In genomic region chr1:179151275-179151674, GRCm38 (mm10) we compare ENCODE assay signal across 19 mouse cellular contexts.
A peak's percentile ranks its signal among the peaks of the same experiment; 100 is the strongest.
DNase-seq lines count a peak whose midpoint lies in the region; ATAC-seq and TF ChIP-seq lines count a peak whose summit lies in the region.
"Had no signal": no experiment of that assay in that cellular context is flagged by ENCODE, and none has a peak within 500 bp of the region (broad histone marks: within the 10 kb centered on the region; RNA-seq: fewer than 3 reads in every experiment).

No protein-coding gene starts in this region.

- H3K27ac ChIP-seq in forebrain, postnatal 0 days (ENCODE audit: low read depth, low read length): no peak overlapping the region
- no peak overlapping the region for H3K27ac ChIP-seq in forebrain, embryonic 15.5 days (replicated peaks)
- no peak overlapping the region for H3K27ac ChIP-seq in kidney, postnatal 0 days
- no peak overlapping the region for H3K27ac ChIP-seq in kidney, embryonic 16.5 days (ENCODE audit: low read length)
- H3K27ac ChIP-seq in midbrain, postnatal 0 days (ENCODE audit: low read depth, low read length): no peak overlapping the region
- H3K27ac ChIP-seq in midbrain, embryonic 13.5 days: no peak overlapping the region
- H3K27ac ChIP-seq: gastrocnemius, adult 2 months; heart, embryonic 13.5 days; hindbrain, embryonic 13.5 days had no signal

- no peak for ATAC-seq in forebrain, postnatal 0 days
- no peak for ATAC-seq in forebrain, embryonic 15.5 days (replicated peaks)
- no peak for ATAC-seq in kidney, postnatal 0 days (replicated peaks; ENCODE audit: low FRiP score, low read depth)
- no peak for ATAC-seq in kidney, embryonic 16.5 days (ENCODE audit: low FRiP score, low TSS enrichment)
- ATAC-seq in midbrain, postnatal 0 days (ENCODE audit: low FRiP score): no peak
- no peak for ATAC-seq in midbrain, embryonic 13.5 days
- ATAC-seq: activated CD4-positive, CD25-positive, alpha-beta regulatory T cell, adult 4 months; forebrain, embryonic 16.5 days had no signal

- peak; percentile 42 for TF ChIP-seq CTCF in forebrain, postnatal 0 days (IDR thresholded peaks at IDR 0.05; ENCODE audit: low read depth)
- TF ChIP-seq CTCF in kidney, postnatal 0 days (IDR thresholded peaks at IDR 0.05; ENCODE audit: low read depth): no peak
- TF ChIP-seq CTCF in midbrain, postnatal 0 days (IDR thresholded peaks at IDR 0.05): peak; percentile 48

- no peaks in the 10 kb centered on the region for H3K36me3 ChIP-seq in forebrain, postnatal 0 days (ENCODE audit: insufficient read depth)
- no peaks in the 10 kb centered on the region for H3K36me3 ChIP-seq in forebrain, embryonic 15.5 days
- H3K36me3 ChIP-seq in kidney, postnatal 0 days (ENCODE audit: insufficient read depth, low read length): no peaks in the 10 kb centered on the region
- H3K36me3 ChIP-seq in kidney, embryonic 16.5 days (ENCODE audit: insufficient read depth, low read length): no peaks in the 10 kb centered on the region
- H3K36me3 ChIP-seq in midbrain, postnatal 0 days (ENCODE audit: insufficient read depth, low read length): no peaks in the 10 kb centered on the region
- no peaks in the 10 kb centered on the region for H3K36me3 ChIP-seq in midbrain, embryonic 13.5 days
- H3K36me3 ChIP-seq: heart, embryonic 13.5 days; hindbrain, embryonic 13.5 days had no signal

- no peak for DNase-seq in forebrain, postnatal 0 days
- peak; percentile 18 for DNase-seq in kidney, postnatal 0 days (ENCODE audit: low spot score)
- DNase-seq in midbrain, postnatal 0 days (ENCODE audit: low spot score): peak; percentile 37
- no peak for DNase-seq in cerebellum, postnatal 10 days
- DNase-seq: adrenal gland, postnatal 14 days; cerebellum, adult 11-12 months; cerebellum, adult 9-10 months; cerebellum, postnatal 36 days; gastrocnemius, adult 2 months; gastrocnemius, postnatal 25 days; heart, adult 11 months; heart, postnatal 36 days had no signal

- H3K4me2 ChIP-seq in forebrain, postnatal 0 days (ENCODE audit: low read depth): no peak overlapping the region
- no peak overlapping the region for H3K4me2 ChIP-seq in forebrain, embryonic 15.5 days (replicated peaks)
- no peak overlapping the region for H3K4me2 ChIP-seq in kidney, postnatal 0 days (ENCODE audit: low read length)
- H3K4me2 ChIP-seq in kidney, embryonic 16.5 days (replicated peaks; ENCODE audit: low read depth, low read length): no peak overlapping the region
- H3K4me2 ChIP-seq in midbrain, postnatal 0 days (ENCODE audit: low read depth, low read length, poor library complexity, severe bottlenecking): no peak overlapping the region
- H3K4me2 ChIP-seq in midbrain, embryonic 13.5 days (replicated peaks): no peak overlapping the region
- H3K4me2 ChIP-seq: heart, embryonic 13.5 days; hindbrain, embryonic 13.5 days had no signal

- no peaks in the 10 kb centered on the region for H3K27me3 ChIP-seq in forebrain, postnatal 0 days (ENCODE audit: insufficient read depth, low read length)
- no peaks in the 10 kb centered on the region for H3K27me3 ChIP-seq in forebrain, embryonic 15.5 days
- H3K27me3 ChIP-seq in kidney, postnatal 0 days (ENCODE audit: insufficient read depth, low read length): no peaks in the 10 kb centered on the region
- H3K27me3 ChIP-seq in kidney, embryonic 16.5 days (ENCODE audit: insufficient read depth, low read length): no peaks in the 10 kb centered on the region
- no peaks in the 10 kb centered on the region for H3K27me3 ChIP-seq in midbrain, postnatal 0 days (ENCODE audit: insufficient read depth, low read length)
- no peaks in the 10 kb centered on the region for H3K27me3 ChIP-seq in midbrain, embryonic 13.5 days
- H3K27me3 ChIP-seq: hindbrain, embryonic 13.5 days had no signal

- 70% methylated on average over 2 of the region's 2 CpGs for WGBS in forebrain, postnatal 0 days
- WGBS in forebrain, embryonic 15.5 days: 70% methylated on average over 2 of the region's 2 CpGs
- 86% methylated on average over 2 of the region's 2 CpGs for WGBS in kidney, postnatal 0 days
- WGBS in kidney, embryonic 16.5 days: 64% methylated on average over 2 of the region's 2 CpGs
- WGBS in midbrain, postnatal 0 days: 80% methylated on average over 2 of the region's 2 CpGs
- WGBS in midbrain, embryonic 13.5 days: 88% methylated on average over 2 of the region's 2 CpGs

- no peaks in the 10 kb centered on the region for H3K4me1 ChIP-seq in forebrain, postnatal 0 days (ENCODE audit: insufficient read depth)
- H3K4me1 ChIP-seq in forebrain, embryonic 15.5 days: no peaks in the 10 kb centered on the region
- no peaks in the 10 kb centered on the region for H3K4me1 ChIP-seq in kidney, postnatal 0 days (replicated peaks; ENCODE audit: insufficient read depth, low read length)
- 0 out of 2 replicates have a peak, but pooled peaks cover 3% of the 10 kb centered on the region for H3K4me1 ChIP-seq in kidney, embryonic 16.5 days (ENCODE audit: insufficient read depth, low read length)
- H3K4me1 ChIP-seq in midbrain, postnatal 0 days (ENCODE audit: insufficient read depth, low read length): no peaks in the 10 kb centered on the region
- H3K4me1 ChIP-seq in midbrain, embryonic 13.5 days (replicated peaks): peaks cover 5% of the 10 kb centered on the region; the same call in 1 of the 2 replicates

- H3K4me3 ChIP-seq in forebrain, postnatal 0 days (ENCODE audit: low read depth, low read length): no peak overlapping the region
- H3K4me3 ChIP-seq in forebrain, embryonic 15.5 days: no peak overlapping the region
- H3K4me3 ChIP-seq in kidney, postnatal 0 days (replicated peaks; ENCODE audit: low read depth, low read length): no peak overlapping the region
- H3K4me3 ChIP-seq in kidney, embryonic 16.5 days (ENCODE audit: low read length): no peak overlapping the region
- H3K4me3 ChIP-seq in midbrain, postnatal 0 days (ENCODE audit: low read depth, low read length): no peak overlapping the region
- no peak overlapping the region for H3K4me3 ChIP-seq in midbrain, embryonic 13.5 days (replicated peaks)
- H3K4me3 ChIP-seq: gastrocnemius, adult 2 months; heart, embryonic 13.5 days; hindbrain, embryonic 13.5 days had no signal

- no peak overlapping the region for H3K9ac ChIP-seq in forebrain, postnatal 0 days
- no peak overlapping the region for H3K9ac ChIP-seq in forebrain, embryonic 15.5 days (replicated peaks)
- H3K9ac ChIP-seq in kidney, postnatal 0 days (ENCODE audit: low read depth, low read length): no peak overlapping the region
- no peak overlapping the region for H3K9ac ChIP-seq in kidney, embryonic 16.5 days (replicated peaks; ENCODE audit: low read length)
- H3K9ac ChIP-seq in midbrain, postnatal 0 days (replicated peaks; ENCODE audit: low read length, poor library complexity, severe bottlenecking): no peak overlapping the region
- no peak overlapping the region for H3K9ac ChIP-seq in midbrain, embryonic 13.5 days (replicated peaks)
- H3K9ac ChIP-seq: heart, embryonic 13.5 days; hindbrain, embryonic 13.5 days had no signal

- H3K9me3 ChIP-seq in forebrain, postnatal 0 days (ENCODE audit: low read length): no peaks in the 10 kb centered on the region
- H3K9me3 ChIP-seq in forebrain, embryonic 15.5 days: no peaks in the 10 kb centered on the region
- H3K9me3 ChIP-seq in kidney, postnatal 0 days (replicated peaks; ENCODE audit: low read length): no peaks in the 10 kb centered on the region
- H3K9me3 ChIP-seq in kidney, embryonic 16.5 days (ENCODE audit: low read length): no peaks in the 10 kb centered on the region
- no peaks in the 10 kb centered on the region for H3K9me3 ChIP-seq in midbrain, postnatal 0 days (ENCODE audit: low read length)
- H3K9me3 ChIP-seq in midbrain, embryonic 13.5 days: no peaks in the 10 kb centered on the region
- H3K9me3 ChIP-seq: heart, embryonic 13.5 days; hindbrain, embryonic 13.5 days had no signal

Comparison
In these comparisons a context has a peak if more than half of its experiments do, and no peak if none do; other contexts are left out.
1. DNase-seq: peak in kidney, postnatal 0 days (single experiment) and midbrain, postnatal 0 days (single experiment); none in forebrain, postnatal 0 days (single experiment) and cerebellum, postnatal 10 days (0 of 2).